In the genomic region with DNA sequence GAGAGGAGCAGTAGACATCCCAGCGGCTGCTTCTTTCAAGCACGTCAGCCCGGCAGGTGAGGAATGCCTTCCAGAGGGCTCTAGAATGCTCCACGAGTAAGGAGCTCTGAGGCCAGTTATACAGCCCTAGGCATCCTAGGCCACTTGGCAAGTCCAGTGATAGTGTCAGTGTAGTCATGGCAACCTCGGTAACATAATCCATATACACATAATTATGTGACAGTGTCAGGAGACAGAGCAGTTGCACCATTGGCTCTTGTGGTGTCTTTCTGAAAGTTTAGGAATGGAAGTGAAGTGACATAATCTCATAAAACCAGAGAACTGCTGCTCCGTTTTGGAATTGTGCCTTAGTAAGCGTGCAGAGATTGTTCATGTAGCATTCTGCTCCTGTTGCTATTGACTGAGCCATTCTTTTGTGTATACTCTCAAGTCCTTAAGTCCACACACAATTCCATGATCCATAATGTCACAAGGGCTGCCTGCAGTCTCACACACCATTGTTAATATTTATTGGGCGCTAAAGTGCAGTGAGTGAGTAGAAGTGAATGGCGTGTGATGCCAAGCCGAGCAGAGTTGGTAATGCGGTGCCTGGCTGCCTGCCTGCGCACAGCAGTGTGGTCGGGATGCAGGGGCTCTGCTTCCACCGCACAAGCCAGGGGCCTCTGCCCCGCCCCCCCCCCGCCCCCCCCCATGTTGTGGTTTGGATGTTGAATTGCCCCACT, we compare ENCODE assay signal across 16 mouse cellular contexts. TPM values are rescaled to one million over a fixed set of nuclear protein-coding genes. Genes with fewer than 3 reads are reported as not detected.
DNase-seq lines count a peak whose midpoint lies in the region; ATAC-seq lines count a peak whose summit lies in the region.
"Had no signal": no experiment of that assay in that cellular context is flagged by ENCODE, and none has a peak within 500 bp of the region (broad histone marks: within the 10 kb centered on the region; RNA-seq: fewer than 3 reads in every experiment).

No protein-coding gene starts in this region.

- H3K9me3 ChIP-seq in embryonic facial prominence, embryonic 13.5 days, result no peaks in the 10 kb centered on the region
- H3K9me3 ChIP-seq in embryonic facial prominence, embryonic 10.5 days, result no peaks in the 10 kb centered on the region
- H3K9me3 ChIP-seq in lung, embryonic 16.5 days (ENCODE audit: control insufficient read depth, low read length), result no peaks in the 10 kb centered on the region
- H3K9me3 ChIP-seq in forebrain, embryonic 16.5 days (ENCODE audit: control insufficient read depth, low read length), result no peaks in the 10 kb centered on the region
- H3K9me3 ChIP-seq in midbrain, embryonic 15.5 days, result no peaks in the 10 kb centered on the region

- peak overlapping the region; percentile 33 for H3K27ac ChIP-seq in embryonic facial prominence, embryonic 13.5 days
- H3K27ac ChIP-seq in embryonic facial prominence, embryonic 10.5 days (replicated peaks), result no peak overlapping the region
- no peak overlapping the region for H3K27ac ChIP-seq in lung, embryonic 16.5 days (ENCODE audit: low read length)
- no peak overlapping the region for H3K27ac ChIP-seq in forebrain, embryonic 16.5 days (ENCODE audit: low read length)
- H3K27ac ChIP-seq in midbrain, embryonic 15.5 days, result no peak overlapping the region
- H3K27ac ChIP-seq: macrophage had no signal

- no peaks in the 10 kb centered on the region for H3K27me3 ChIP-seq in embryonic facial prominence, embryonic 13.5 days
- no peaks in the 10 kb centered on the region for H3K27me3 ChIP-seq in embryonic facial prominence, embryonic 10.5 days (replicated peaks; ENCODE audit: low read depth, poor library complexity, severe bottlenecking)
- H3K27me3 ChIP-seq in lung, embryonic 16.5 days (ENCODE audit: control insufficient read depth, insufficient read depth, low read depth, low read length), result no peaks in the 10 kb centered on the region
- no peaks in the 10 kb centered on the region for H3K27me3 ChIP-seq in forebrain, embryonic 16.5 days (replicated peaks; ENCODE audit: control insufficient read depth, insufficient read depth, low read length)
- H3K27me3 ChIP-seq in midbrain, embryonic 15.5 days (replicated peaks), result no peaks in the 10 kb centered on the region
- H3K27me3 ChIP-seq: CH12.LX had no signal

- 75% methylated on average over 16 of the region's 16 CpGs for WGBS in embryonic facial prominence, embryonic 13.5 days
- WGBS in embryonic facial prominence, embryonic 10.5 days, result 88% methylated on average over 16 of the region's 16 CpGs
- 63% methylated on average over 16 of the region's 16 CpGs for WGBS in lung, embryonic 16.5 days
- WGBS in forebrain, embryonic 16.5 days, result 54% methylated on average over 16 of the region's 16 CpGs
- WGBS in midbrain, embryonic 15.5 days, result 71% methylated on average over 16 of the region's 16 CpGs

- ATAC-seq in embryonic facial prominence, embryonic 13.5 days (ENCODE audit: insufficient number of reproducible peaks, insufficient read depth, low FRiP score, low TSS enrichment, low read depth), result 0 out of 2 replicates have a peak, but pooled peaks have one; percentile 45
- peak; percentile 97 for ATAC-seq in lung, embryonic 16.5 days (ENCODE audit: low read depth)
- ATAC-seq in forebrain, embryonic 16.5 days, result peak; percentile 78
- 0 out of 2 replicates have a peak, but pooled peaks have one; percentile 42 for ATAC-seq in midbrain, embryonic 15.5 days (replicated peaks)
- no peak for ATAC-seq in monocyte, adult 5-6 weeks (replicated peaks; ENCODE audit: insufficient number of reproducible peaks, low FRiP score, low TSS enrichment, poor library complexity, severe bottlenecking)

- H3K4me3 ChIP-seq in embryonic facial prominence, embryonic 13.5 days, result no peak overlapping the region
- no peak overlapping the region for H3K4me3 ChIP-seq in embryonic facial prominence, embryonic 10.5 days
- no peak overlapping the region for H3K4me3 ChIP-seq in lung, embryonic 16.5 days (ENCODE audit: low read length)
- H3K4me3 ChIP-seq in forebrain, embryonic 16.5 days (replicated peaks; ENCODE audit: low read length), result no peak overlapping the region
- H3K4me3 ChIP-seq in midbrain, embryonic 15.5 days, result no peak overlapping the region
- H3K4me3 ChIP-seq: myocyte had no signal

- H3K9ac ChIP-seq in embryonic facial prominence, embryonic 13.5 days, result no peak overlapping the region
- H3K9ac ChIP-seq in lung, embryonic 16.5 days (ENCODE audit: low read length), result no peak overlapping the region
- no peak overlapping the region for H3K9ac ChIP-seq in forebrain, embryonic 16.5 days (replicated peaks; ENCODE audit: low read depth, low read length)
- no peak overlapping the region for H3K9ac ChIP-seq in midbrain, embryonic 15.5 days

- H3K4me2 ChIP-seq in embryonic facial prominence, embryonic 13.5 days, result no peak overlapping the region
- no peak overlapping the region for H3K4me2 ChIP-seq in lung, embryonic 16.5 days (ENCODE audit: low read depth, low read length)
- no peak overlapping the region for H3K4me2 ChIP-seq in forebrain, embryonic 16.5 days (ENCODE audit: low read length)
- no peak overlapping the region for H3K4me2 ChIP-seq in midbrain, embryonic 15.5 days

- peaks cover 92% of the 10 kb centered on the region for H3K36me3 ChIP-seq in embryonic facial prominence, embryonic 13.5 days
- peaks cover 98% of the 10 kb centered on the region for H3K36me3 ChIP-seq in embryonic facial prominence, embryonic 10.5 days (replicated peaks)
- peaks cover 51% of the 10 kb centered on the region for H3K36me3 ChIP-seq in lung, embryonic 16.5 days (ENCODE audit: control insufficient read depth, insufficient read depth, low read length)
- peaks cover 36% of the 10 kb centered on the region for H3K36me3 ChIP-seq in forebrain, embryonic 16.5 days (ENCODE audit: control insufficient read depth, insufficient read depth)
- H3K36me3 ChIP-seq in midbrain, embryonic 15.5 days (replicated peaks), result peaks cover 24% of the 10 kb centered on the region; the same call in 1 of the 2 replicates

- DNase-seq in embryonic facial prominence, embryonic 10.5 days (ENCODE audit: low spot score), result no peak
- no peak for DNase-seq in lung, adult 18-20 months
- no peak for DNase-seq in thymus, postnatal 14 days
- DNase-seq: adrenal gland, postnatal 10 days; cerebellum, adult 9-10 months; embryo, embryonic 11 days; kidney, adult 9 months; kidney, postnatal 4 days had no signal

- H3K4me1 ChIP-seq in embryonic facial prominence, embryonic 13.5 days, result 0 out of 2 replicates have a peak, but pooled peaks cover 6% of the 10 kb centered on the region
- H3K4me1 ChIP-seq in embryonic facial prominence, embryonic 10.5 days, result no peaks in the 10 kb centered on the region
- H3K4me1 ChIP-seq in lung, embryonic 16.5 days (replicated peaks; ENCODE audit: control insufficient read depth, insufficient read depth, low read length), result 0 out of 2 replicates have a peak, but pooled peaks cover 2% of the 10 kb centered on the region
- H3K4me1 ChIP-seq in forebrain, embryonic 16.5 days (replicated peaks; ENCODE audit: control insufficient read depth, insufficient read depth, low read length), result peaks cover 8% of the 10 kb centered on the region; the same call in 1 of the 2 replicates
- no peaks in the 10 kb centered on the region for H3K4me1 ChIP-seq in midbrain, embryonic 15.5 days

RNA-seq across cellular contexts. Expression of gene Atic, which starts 11.1 kb away (rescaled TPM):
- 76.1 TPM in 2 replicates for polyA plus RNA-seq in embryonic facial prominence, embryonic 13.5 days (2015; fragmentation: Nextera tagmentation; extraction: Ambion mirVana)
- polyA plus RNA-seq in embryonic facial prominence, embryonic 10.5 days (2016; fragmentation: Nextera tagmentation; extraction: Ambion mirVana), result 77.2 and 78.4 TPM in 2 replicates
- 48.4 and 49.5 TPM in 2 replicates for polyA plus RNA-seq in lung, embryonic 16.5 days (2015; fragmentation: Nextera tagmentation; extraction: Ambion mirVana)
- polyA plus RNA-seq in forebrain, embryonic 16.5 days (2015; fragmentation: Nextera tagmentation; extraction: Ambion mirVana), result 35.8 and 37.3 TPM in 2 replicates
- 28.7 and 29.4 TPM in 2 replicates for polyA plus RNA-seq in midbrain, embryonic 15.5 days (2015; fragmentation: Nextera tagmentation; extraction: Ambion mirVana)
- 29.4 to 42.3 TPM (median 35.5 TPM) in 3 replicates for total RNA-seq in monocyte, adult 5-6 weeks (2017)
